Mouse (Mus musculus) C2C12 (cell line): ENCODE results near the gene Bend6.

Experiments used
- CEBPB ChIP-seq: IDR thresholded peaks from one replicate; pipeline ENCODE4 v1.6.1; 2011; ENCODE audit warnings: low read depth, mild to moderate bottlenecking, control low read depth, moderate library complexity
- CTCF ChIP-seq: IDR thresholded peaks from one replicate; pipeline ENCODE4 v1.5.1; 2011; ENCODE audit not compliant: control insufficient read depth, insufficient read depth, insufficient read length

DNA sequence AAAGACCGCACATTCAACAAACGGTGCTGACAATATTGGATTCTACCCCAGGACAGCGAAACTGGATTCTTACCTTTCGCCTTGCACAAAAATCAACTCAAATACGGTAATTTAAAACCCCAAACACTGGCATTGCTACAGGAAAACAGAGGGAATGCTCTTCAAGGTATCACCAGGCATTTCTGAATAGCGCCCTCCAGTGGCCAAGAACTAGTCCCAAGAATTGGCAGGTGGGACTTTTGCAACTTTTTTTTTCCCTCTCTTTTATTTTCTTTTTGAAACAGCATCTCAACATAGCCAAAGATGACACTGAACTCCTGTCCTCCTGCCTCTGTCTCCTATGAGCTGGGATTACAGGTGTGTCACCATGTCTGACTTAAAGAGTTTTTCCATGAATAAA lies 31.9 kb downstream of the Bend6 start:
- no peak for TF ChIP-seq CTCF
- TF ChIP-seq CEBPB, result no peak
